Mouse (Mus musculus): ENCODE data around the gene Idua. TPM values are rescaled to one million over a fixed set of nuclear protein-coding genes. Genes with fewer than 3 reads are reported as not detected.

Idua gene
- polyA plus RNA-seq, 1 experiment from 2014 or later, result 11.8 TPM

GRCm38 (mm10) chr5:108697341-108697753 lies 37.2 kb downstream of the Idua start:
- Histone ChIP-seq H3K9me3 (replicated peaks) (no peaks in the 10 kb centered on the region), H3K27me3 (ENCODE audit: low read depth, poor library complexity, severe bottlenecking) (peaks cover 8% of the 10 kb centered on the region), H3K36me3 (peaks cover 52% of the 10 kb centered on the region), H3K4me3 (peak overlapping the region; percentile 14; the same call in 1 of the 2 replicates), H3K27ac (peak overlapping the region; percentile 75), H3K4me1 (peaks cover 88% of the 10 kb centered on the region)
- 23% methylated on average over 4 of the region's 4 CpGs for WGBS
- peak; percentile 52 for DNase-seq (ENCODE audit: low spot score)

GRCm38 (mm10) chr5:108700346-108700745 lies 40.2 kb downstream of the Idua start:
- Histone ChIP-seq H3K27me3 (ENCODE audit: low read depth, poor library complexity, severe bottlenecking) (no peaks in the 10 kb centered on the region), H3K4me3 (0 out of 2 replicates have a peak overlapping the region, but pooled peaks have one; percentile 4), H3K27ac (peak overlapping the region; percentile 80), H3K9me3 (replicated peaks) (no peaks in the 10 kb centered on the region), H3K36me3 (peaks cover 82% of the 10 kb centered on the region), H3K4me1 (peaks cover 80% of the 10 kb centered on the region)
- WGBS, result 51% methylated on average over 3 of the region's 3 CpGs
- no peak for DNase-seq (ENCODE audit: low spot score)

GRCm38 (mm10) chr5:108701341-108702021 lies 41.4 kb downstream of the Idua start:
- Histone ChIP-seq H3K27ac (peak overlapping the region; percentile 80; the same call in 1 of the 2 replicates), H3K27me3 (ENCODE audit: low read depth, poor library complexity, severe bottlenecking) (no peaks in the 10 kb centered on the region), H3K36me3 (peaks cover 82% of the 10 kb centered on the region), H3K4me3 (no peak overlapping the region), H3K9me3 (replicated peaks) (no peaks in the 10 kb centered on the region), H3K4me1 (peaks cover 69% of the 10 kb centered on the region)
- 85% methylated on average over 10 of the region's 10 CpGs for WGBS
- DNase-seq (ENCODE audit: low spot score), result no peak

GRCm38 (mm10) chr5:108703754-108704626 lies 43.9 kb downstream of the Idua start:
- DNase-seq (ENCODE audit: low spot score), result no peak
- Histone ChIP-seq H3K36me3 (peaks cover 87% of the 10 kb centered on the region), H3K9me3 (replicated peaks) (no peaks in the 10 kb centered on the region), H3K4me3 (no peak overlapping the region), H3K27me3 (ENCODE audit: low read depth, poor library complexity, severe bottlenecking) (no peaks in the 10 kb centered on the region), H3K4me1 (peaks cover 45% of the 10 kb centered on the region), H3K27ac (0 out of 2 replicates have a peak overlapping the region, but pooled peaks have one; percentile 19)
- WGBS, result 76% methylated on average over 12 of the region's 12 CpGs

GRCm38 (mm10) chr5:108707758-108708157 lies 47.6 kb downstream of the Idua start:
- Histone ChIP-seq H3K9me3 (replicated peaks) (no peaks in the 10 kb centered on the region), H3K27me3 (ENCODE audit: low read depth, poor library complexity, severe bottlenecking) (no peaks in the 10 kb centered on the region), H3K4me1 (peaks cover 19% of the 10 kb centered on the region), H3K36me3 (peaks cover 64% of the 10 kb centered on the region), H3K27ac (no peak overlapping the region), H3K4me3 (no peak overlapping the region)
- no peak for DNase-seq (ENCODE audit: low spot score)
- 85% methylated on average over 2 of the region's 2 CpGs for WGBS

- no peak for DNase-seq (ENCODE audit: low spot score)
- H3K9me3 ChIP-seq (replicated peaks), result no peaks in the 10 kb centered on the region
- peaks cover 57% of the 10 kb centered on the region for H3K36me3 ChIP-seq
- peaks cover 15% of the 10 kb centered on the region for H3K4me1 ChIP-seq
- H3K4me3 ChIP-seq, result no peak overlapping the region
- 91% methylated on average over 1 of the region's 1 CpGs for WGBS
- no peaks in the 10 kb centered on the region for H3K27me3 ChIP-seq (ENCODE audit: low read depth, poor library complexity, severe bottlenecking)
- H3K27ac ChIP-seq, result no peak overlapping the region
Observed at GRCm38 (mm10) chr5:108708419-108708818, 48.3 kb downstream of the Idua start.

- Histone ChIP-seq H3K36me3 (peaks cover 50% of the 10 kb centered on the region), H3K27ac (no peak overlapping the region), H3K9me3 (replicated peaks) (no peaks in the 10 kb centered on the region), H3K4me3 (no peak overlapping the region), H3K4me1 (peaks cover 13% of the 10 kb centered on the region; the same call in 1 of the 2 replicates), H3K27me3 (ENCODE audit: low read depth, poor library complexity, severe bottlenecking) (no peaks in the 10 kb centered on the region)
- 37% methylated on average over 6 of the region's 6 CpGs for WGBS
- no peak for DNase-seq (ENCODE audit: low spot score)
Observed at GRCm38 (mm10) chr5:108708981-108709731, 49.0 kb downstream of the Idua start.

GRCm38 (mm10) chr5:108711968-108712367 lies 51.8 kb downstream of the Idua start:
- WGBS, result 83% methylated on average over 6 of the region's 6 CpGs

GRCm38 (mm10) chr5:108713096-108713495 lies 53.0 kb downstream of the Idua start:
- DNase-seq (ENCODE audit: low spot score), result no peak
- Histone ChIP-seq H3K36me3 (peaks cover 10% of the 10 kb centered on the region), H3K4me3 (no peak overlapping the region), H3K9me3 (replicated peaks) (no peaks in the 10 kb centered on the region), H3K27me3 (ENCODE audit: low read depth, poor library complexity, severe bottlenecking) (no peaks in the 10 kb centered on the region), H3K4me1 (peaks cover 28% of the 10 kb centered on the region), H3K27ac (no peak overlapping the region)
- WGBS, result 91% methylated on average over 2 of the region's 2 CpGs

More at GRCm38 (mm10) chr5:108711968-108712367, 51.8 kb downstream of the Idua start:
- no peak overlapping the region for H3K4me3 ChIP-seq
- no peak overlapping the region for H3K27ac ChIP-seq
- no peak for DNase-seq (ENCODE audit: low spot score)
- peaks cover 21% of the 10 kb centered on the region; the same call in 1 of the 2 replicates for H3K4me1 ChIP-seq
- no peaks in the 10 kb centered on the region for H3K27me3 ChIP-seq (ENCODE audit: low read depth, poor library complexity, severe bottlenecking)
- H3K9me3 ChIP-seq (replicated peaks), result no peaks in the 10 kb centered on the region
- peaks cover 22% of the 10 kb centered on the region for H3K36me3 ChIP-seq

- H3K27me3 ChIP-seq (ENCODE audit: low read depth, poor library complexity, severe bottlenecking), result no peaks in the 10 kb centered on the region
- no peaks in the 10 kb centered on the region for H3K9me3 ChIP-seq (replicated peaks)
- H3K4me1 ChIP-seq, result peaks cover 34% of the 10 kb centered on the region
- no peak overlapping the region for H3K4me3 ChIP-seq
- no peak for DNase-seq (ENCODE audit: low spot score)
- H3K36me3 ChIP-seq, result peaks cover 4% of the 10 kb centered on the region
- H3K27ac ChIP-seq, result peak overlapping the region; percentile 58
Observed at GRCm38 (mm10) chr5:108713691-108714090, 53.6 kb downstream of the Idua start.

GRCm38 (mm10) chr5:108714149-108714548 lies 54.0 kb downstream of the Idua start:
- Histone ChIP-seq H3K4me3 (no peak overlapping the region), H3K27me3 (ENCODE audit: low read depth, poor library complexity, severe bottlenecking) (no peaks in the 10 kb centered on the region), H3K4me1 (peaks cover 31% of the 10 kb centered on the region), H3K27ac (peak overlapping the region; percentile 58), H3K36me3 (no peaks in the 10 kb centered on the region), H3K9me3 (replicated peaks) (no peaks in the 10 kb centered on the region)
- DNase-seq (ENCODE audit: low spot score), result no peak
- WGBS, result 70% methylated on average over 6 of the region's 6 CpGs

- Histone ChIP-seq H3K27me3 (ENCODE audit: low read depth, poor library complexity, severe bottlenecking) (no peaks in the 10 kb centered on the region), H3K9me3 (replicated peaks) (no peaks in the 10 kb centered on the region), H3K4me1 (peaks cover 31% of the 10 kb centered on the region), H3K36me3 (no peaks in the 10 kb centered on the region), H3K27ac (no peak overlapping the region), H3K4me3 (no peak overlapping the region)
- WGBS, result 90% methylated on average over 1 of the region's 1 CpGs
- DNase-seq (ENCODE audit: low spot score), result no peak
Observed at GRCm38 (mm10) chr5:108715974-108716373, 55.8 kb downstream of the Idua start.

All from limb, embryonic 10.5 days (tissue).